Mouse (Mus musculus): ENCODE measurements around the gene Noc2l.

Gene Noc2l

DNA sequence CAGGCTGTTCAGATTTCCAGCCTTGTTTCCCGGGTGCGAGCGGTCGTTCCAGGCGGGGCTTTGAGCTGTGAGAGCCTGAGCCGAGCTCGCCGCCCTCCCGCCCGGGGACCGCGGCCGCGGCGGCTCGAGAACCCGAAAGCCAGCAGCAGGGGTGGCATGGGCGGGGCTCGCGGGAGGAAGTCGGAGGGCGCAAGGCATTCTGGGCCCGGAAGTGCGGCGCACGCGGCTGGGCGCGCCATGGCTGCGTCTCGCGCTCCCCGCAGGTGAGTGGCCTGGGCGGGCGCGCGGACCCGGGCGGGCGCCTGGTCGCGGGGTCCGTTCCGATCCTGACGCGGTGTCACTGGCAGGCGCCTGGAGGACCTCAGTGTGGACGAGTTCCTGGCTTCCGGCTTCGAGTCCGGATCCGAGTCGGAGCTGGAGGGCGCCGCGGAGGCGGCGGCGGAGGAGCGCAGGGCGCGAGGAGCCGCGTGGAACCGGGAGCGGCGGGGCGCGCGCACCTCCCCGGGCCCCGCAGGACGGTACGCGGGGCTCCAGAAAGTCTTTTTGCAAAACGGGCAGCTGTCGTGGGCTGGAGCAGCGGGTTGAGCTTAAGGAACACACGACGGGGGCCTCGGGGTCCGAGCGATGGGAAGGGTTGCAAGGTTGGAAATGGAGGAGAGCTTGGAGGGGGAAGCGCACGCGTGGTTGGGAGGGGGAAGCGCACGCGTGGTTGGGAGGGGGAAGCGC is at the start of gene Noc2l:
Gene Noc2l, plus strand, starts transcription at position 203 of the 726 bp plus-strand sequence.
- DNase-seq (ENCODE audit: low read depth, low spot score), result peak; percentile 89

DNA sequence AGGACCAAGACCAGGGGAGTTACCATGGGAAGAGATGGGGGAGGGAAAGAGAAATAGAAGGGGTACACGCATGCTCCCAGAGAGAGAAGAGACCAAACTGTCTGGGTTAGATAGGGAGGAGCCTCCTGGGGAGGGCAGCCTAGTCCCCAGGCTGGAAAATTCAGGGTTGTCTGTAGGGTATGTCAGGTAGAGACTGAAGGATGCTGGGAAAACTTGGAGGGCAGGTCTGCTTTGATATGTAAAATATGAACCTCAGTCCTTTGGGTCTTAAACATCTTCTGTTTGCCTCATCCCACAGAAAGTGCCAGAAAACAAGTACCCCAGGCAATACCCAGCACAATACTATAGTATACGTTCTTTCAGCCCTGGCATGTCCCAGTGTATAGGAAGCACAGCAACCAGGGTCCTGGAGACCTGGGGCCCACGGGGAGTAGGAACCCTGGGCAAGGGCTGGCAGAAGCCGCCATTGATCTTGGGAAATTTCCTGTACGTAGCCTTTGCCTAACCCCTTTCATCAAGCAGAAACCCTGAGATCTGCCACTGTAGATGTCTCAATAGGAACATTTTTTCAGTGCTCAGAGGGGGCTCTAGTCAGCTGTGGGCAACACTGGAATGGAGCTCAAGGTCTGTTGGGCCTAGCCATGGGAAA is 47.5 kb upstream of the Noc2l start:
- no peak for DNase-seq (ENCODE audit: low read depth, low spot score)

DNA sequence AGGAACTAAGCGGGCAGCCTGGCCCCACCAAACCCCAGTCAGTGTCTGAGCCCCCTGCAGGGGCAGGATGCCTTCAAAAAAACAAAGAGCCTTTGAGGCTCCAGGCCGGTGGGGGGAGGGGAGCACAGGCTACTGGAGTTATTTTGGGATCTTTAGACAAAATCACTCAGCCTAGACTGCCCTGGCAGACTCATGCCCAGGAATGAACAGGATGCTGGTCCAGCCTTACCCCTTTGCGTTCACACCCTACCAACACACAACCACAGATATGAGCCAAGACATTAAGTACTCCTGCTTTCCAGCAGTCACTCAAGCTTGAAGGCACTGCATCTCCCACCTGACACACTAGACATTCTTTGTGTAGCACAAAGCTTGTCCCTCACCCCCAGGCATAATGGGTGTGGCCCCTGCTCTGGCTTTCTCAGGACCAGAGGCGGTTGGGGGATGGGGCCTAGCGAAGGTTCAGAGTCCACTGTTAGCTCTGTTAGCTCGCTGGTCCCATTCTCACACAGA is 46.9 kb upstream of the Noc2l start:
- DNase-seq (ENCODE audit: low read depth, low spot score), result no peak

DNA sequence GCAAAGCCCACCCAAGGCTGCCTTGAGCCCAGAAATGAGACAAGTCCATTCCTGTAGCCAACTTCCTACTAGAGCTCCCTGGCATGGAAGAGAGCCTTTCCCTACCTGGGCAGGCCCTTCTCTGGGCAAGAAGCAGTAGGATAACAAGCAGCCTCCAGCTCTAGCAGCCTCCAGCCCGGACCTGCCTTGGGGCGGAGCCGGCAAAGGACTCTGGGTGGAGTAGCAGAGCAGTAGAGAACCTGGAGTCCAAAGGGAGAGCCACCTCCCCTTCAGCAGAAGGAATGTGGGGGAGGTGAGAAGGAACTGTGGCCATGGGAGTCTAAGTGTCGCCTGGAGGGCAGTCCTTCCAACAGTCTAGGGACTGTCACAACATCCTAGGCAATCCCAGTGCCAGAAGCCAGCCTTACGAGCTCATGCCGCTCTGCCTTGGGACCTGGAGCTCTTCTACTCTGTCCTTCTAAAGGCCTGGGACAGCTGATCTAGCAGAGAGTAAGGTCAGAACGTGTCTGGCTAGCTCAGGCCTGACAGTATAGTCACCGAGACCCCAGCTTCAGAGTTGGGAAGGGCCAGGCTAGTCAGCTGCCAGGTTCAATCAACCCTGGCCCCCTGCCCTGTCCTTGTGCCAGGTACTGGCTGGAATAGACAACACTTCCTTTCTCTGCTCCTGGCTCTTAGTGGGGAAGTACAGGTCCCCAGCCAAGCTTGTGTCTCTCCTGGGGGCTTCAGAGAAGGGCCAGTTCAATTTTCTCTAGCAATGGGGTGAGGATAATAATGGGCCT is 43.2 kb upstream of the Noc2l start:
- DNase-seq (ENCODE audit: low read depth, low spot score), result no peak

DNA sequence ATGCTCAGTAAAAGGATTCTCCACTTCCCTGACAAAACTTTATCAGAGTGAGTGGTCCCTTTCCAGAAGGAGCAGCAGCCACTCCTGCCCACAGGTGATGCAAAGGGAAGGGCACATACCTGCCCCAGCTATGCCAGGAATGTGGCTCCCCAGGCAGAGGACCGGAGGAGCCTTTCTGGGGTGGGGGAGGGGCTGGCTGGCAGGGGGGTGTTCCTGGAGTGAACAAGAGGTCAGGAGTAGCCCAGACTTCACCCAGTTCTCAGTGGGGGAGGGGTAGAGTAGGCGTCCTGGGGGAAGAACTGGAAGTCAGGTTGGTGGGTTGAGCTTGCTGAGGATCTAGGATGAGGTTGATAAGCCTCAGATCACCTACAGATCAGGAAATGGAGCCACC is 42.6 kb upstream of the Noc2l start:
- DNase-seq (ENCODE audit: low read depth, low spot score), result no peak

DNA sequence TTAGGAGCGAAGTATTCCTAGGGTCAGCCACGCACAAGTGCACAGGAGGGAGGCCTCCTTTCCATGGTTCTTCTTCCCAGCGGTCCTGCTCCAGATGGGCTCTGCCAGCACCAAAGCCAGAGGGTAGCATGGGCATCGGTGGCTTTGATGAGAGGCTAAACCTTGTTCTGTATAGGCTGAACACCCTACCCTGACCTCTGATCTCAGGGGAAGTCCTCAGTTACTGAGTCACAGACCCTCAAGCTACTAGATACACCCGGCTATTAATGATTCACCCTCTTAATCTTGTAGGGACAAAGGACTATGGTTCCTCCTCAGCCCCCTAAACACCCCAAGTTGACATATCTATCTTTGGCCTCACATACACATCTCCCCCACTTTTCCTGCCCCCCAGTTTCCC is 41.9 kb upstream of the Noc2l start:
- DNase-seq (ENCODE audit: low read depth, low spot score), result no peak

DNA sequence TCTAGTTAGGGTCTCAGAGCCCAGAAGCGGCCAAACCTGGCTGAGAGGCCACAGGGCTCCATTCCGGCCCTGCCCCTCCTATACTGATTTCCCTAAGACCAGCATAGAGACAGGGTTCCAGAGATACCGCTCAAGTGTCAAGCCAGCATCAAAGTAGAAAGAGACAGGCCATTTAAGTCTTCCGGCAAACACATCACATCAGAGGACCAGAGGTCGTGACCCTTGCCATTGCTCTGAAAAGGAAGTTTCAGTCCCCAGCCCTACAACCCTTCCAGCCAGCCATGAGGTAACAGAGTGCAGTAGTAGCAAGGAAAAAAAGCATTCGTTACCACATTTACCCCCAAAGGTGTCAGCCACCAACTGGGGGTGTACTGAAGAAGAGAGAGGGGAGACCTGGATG is 41.5 kb upstream of the Noc2l start:
- DNase-seq (ENCODE audit: low read depth, low spot score), result no peak

DNA sequence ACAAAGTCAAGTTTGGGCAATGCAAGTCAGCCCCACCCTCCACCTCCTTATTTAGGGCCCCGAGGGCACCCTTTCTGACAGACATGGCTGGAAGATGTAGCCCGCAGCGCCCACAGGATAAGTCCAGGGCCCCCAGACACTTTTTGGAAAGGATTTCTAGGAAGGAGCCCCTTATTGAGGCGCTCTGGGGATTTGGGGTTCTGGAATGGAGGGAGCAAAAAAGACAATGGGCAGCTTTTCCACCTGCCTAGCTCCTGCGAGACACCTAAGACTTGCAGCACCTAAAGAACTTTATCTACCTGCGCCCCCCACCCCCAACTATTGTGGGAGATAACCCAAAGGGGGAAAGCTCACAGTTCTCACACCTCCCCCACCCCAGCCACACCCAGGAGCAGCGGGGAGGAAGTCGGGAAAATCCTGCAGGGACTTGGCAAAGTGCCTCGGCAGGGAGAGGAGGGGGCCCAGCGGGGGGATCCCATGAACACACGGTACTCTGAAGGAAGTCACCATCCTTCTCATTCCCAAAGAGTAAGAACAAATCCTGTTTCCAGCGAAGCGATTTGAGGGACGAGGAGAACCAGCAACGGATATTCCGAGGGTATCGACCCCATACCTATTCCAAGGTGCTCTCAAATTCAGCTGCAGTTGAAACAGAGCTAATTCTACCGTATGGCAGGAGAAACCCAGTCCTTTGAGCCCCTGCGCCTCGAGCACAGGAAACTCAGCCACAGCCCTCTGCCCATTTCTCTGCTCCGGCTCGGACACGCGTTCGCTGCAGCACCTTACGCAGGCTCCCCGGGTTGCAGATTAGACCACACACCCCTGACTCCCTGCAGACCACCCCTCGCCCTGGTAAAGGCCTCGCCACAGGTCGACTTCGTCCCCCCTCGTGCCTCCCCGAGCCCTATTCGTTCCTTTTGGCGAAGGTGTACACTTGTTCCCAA is 39.6 kb upstream of the Noc2l start:
- DNase-seq (ENCODE audit: low read depth, low spot score), result no peak

DNA sequence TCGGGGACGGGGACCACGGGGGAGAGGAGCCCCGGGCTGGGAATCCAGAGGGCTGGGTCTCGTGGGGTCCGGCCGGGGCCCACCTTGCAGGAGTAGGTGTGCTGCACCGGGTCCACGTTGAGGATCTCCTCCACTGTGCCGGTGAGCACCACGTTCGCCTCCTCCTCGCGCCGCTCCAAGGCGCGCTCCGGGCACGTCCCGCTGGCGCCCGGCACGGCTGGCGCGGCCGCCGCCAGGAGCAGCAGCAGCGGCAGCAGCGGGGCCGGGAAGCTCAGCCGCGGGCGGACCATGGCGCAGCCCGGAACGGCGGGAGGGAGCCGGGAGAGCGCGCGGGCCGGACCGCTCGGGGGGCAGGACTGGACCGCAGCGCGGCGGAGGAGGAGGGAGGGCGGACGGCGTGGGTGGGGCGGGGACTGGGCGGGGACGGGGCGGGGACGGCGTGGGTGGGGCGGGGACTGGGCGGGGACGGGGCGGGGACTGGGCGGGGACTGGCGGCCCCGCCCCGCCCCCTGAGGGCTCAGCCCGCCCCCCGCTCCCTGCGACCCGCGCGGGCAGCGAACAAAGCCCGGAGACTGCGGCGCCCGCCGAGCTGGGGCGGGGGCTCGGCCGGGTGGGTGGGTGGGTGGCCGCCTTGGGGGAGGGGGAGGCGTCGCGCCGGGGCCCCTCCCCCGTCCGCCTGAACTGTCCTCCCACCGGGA is 38.5 kb upstream of the Noc2l start, which contains the start of gene Agrn:
Gene Agrn, minus strand, starts transcription at position 358 of the 698 bp plus-strand sequence.
- peak; percentile 40 for DNase-seq (ENCODE audit: low read depth, low spot score)

DNA sequence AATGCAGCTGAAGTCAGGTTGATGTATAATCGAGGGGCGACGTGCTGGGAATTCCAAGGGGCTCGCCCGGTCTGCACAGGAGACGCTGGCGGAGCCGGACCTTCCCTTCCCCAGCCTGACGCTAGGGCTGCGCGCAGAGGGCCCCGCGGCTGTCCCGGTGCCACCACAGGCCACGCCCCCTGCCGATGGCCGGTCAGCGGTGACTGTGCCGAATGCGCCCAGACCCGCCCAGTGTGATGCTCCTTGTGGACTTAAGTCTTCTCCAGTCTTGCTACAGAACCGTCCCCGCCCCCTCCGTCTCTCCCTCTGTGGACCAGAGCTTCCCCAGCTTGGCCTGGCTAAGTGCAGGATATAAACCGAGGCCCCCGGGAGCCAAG is 38.0 kb upstream of the Noc2l start:
- DNase-seq (ENCODE audit: low read depth, low spot score), result peak; percentile 84

DNA sequence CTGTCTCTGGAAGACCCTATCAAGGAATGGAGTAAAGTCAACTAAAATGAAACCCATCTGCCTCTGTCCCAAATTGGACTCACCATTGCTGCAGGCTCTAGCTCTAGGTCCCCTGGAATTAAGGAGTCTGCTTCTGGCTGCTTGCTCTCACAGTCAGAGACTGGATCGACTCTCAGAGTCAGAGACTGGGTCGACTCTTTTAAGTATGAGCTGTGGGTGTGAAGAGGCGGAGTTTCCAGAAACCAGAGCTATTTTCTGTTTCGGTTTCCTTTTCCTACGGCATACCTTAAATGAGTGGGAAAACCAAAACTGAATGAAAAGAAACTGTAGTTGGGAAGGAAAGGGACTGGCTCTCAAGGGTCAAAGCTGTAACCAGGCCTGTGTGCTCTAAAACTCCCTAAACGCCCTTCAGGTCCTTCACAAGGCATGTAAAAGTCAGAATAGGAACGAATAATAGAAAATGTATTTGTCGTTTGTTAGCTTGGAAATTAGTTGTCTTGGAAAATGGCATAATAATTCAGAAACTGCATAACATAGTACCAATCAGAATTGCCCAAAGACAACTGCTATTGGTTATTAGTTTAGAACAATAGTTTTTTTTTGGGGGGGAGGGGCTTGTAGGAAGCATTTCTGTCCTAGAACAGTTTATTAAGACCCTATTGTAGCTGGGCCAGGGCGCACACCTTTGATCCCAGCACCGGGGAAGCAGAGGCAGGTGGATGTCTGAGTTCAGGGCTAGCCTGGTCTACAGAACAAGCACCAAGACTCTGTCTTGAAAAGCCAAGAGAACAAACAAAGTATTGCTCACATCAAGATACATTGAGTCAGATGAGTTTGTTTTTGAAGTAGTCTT is 35.0 kb upstream of the Noc2l start, which contains the start of gene Isg15:
Gene Isg15, minus strand, starts transcription at position 196 of the 853 bp plus-strand sequence.
- DNase-seq (ENCODE audit: low read depth, low spot score), result no peak

DNA sequence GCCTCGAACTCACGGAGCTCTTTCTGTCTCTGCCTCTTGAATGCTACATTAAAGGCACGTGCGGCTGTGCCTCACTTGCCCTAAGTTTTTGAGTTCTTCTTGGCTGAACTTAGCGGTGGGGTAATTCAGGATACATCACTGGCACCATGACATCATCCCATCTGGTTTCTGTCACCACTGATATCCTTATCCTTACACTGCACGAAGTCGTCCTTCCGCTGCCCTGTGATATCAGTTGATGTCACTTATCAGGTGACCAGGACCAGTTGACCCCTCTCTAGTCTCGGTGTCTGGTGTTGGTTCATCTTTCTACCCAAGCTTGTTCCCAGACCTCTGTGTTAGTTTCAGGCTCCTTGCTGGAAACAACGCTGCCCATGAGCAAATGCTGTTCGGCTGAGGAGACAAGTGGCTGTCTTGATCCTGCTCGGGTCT is 33.3 kb upstream of the Noc2l start:
- no peak for DNase-seq (ENCODE audit: low read depth, low spot score)

DNA sequence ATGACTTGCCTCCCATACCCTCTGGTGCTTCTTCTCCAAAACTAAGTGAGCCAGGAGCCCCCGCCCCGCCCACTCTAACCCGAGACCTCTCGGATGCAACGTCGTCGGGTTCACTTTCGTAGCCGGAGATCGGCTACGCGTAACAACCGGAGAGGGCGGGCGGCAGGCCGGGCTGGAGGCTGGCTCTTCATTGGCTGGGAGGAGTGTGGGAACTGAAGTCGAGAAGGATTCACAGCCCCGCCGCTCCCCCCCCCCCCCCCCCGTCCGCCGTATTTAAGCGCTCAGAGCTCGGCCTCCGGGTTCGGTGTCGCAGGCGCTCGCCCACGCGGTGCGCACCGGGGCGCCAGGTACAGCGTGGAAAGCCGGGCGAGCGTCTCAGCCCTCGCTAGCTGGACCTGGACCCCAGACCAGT is 32.8 kb upstream of the Noc2l start, which contains the start of gene AW011738:
Gene AW011738, plus strand, starts transcription at position 304 of the 412 bp plus-strand sequence.
- peak; percentile 57 for DNase-seq (ENCODE audit: low read depth, low spot score)

DNA sequence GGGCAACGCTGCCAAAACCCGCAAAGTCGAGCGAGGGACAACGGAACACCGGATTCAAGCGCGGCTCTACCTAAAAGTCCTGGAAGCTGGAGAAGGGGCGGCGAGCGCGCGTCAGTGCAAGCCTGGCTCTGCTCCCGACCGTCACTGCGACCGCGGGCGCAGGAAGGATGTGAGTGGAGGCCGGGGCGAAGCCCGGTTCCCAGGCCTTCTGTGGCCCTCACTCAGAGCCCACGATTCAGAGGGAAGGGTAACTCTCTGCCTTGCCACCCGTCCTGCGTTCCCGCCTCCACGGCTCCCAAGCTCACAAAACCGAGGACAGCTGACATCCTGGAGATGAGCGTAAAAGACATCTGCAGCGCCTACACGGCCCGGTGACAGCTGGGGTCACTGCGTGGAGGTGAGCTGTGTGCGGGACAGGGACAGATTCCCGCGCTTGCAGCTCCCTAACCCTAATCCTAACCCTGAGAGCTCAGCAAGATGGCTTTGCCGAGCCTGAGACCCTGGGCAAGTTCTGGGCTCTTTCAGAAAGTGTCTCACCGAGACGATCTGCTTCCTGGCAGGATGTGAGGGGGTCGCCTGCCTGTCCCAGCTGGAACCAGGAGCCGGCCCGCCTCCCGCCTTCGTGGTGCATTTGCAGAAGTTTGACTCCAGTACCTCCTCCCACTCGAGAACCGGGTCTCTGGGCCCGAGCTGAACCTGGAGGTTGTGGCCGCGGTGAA is 32.2 kb upstream of the Noc2l start:
- DNase-seq (ENCODE audit: low read depth, low spot score), result no peak

DNA sequence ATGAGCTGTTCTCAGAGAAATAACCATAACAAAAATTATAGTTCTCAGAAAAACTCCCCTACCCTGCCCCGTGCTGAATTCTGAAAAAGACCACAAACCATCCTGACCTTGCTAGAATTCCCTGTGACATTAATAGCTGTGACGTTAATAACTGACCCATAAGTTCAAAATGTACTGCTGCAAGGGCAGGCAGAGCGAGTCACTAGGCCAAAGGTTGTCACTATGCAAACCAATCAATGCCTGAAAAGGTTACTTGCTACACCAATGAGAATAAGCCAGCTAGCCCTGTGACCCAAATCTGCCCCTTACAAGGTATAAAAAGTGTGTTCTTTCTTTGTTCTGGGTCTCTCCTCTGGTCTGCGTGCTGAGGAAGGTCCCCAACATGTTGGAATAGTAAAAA is 26.9 kb upstream of the Noc2l start:
- DNase-seq (ENCODE audit: low read depth, low spot score), result no peak

DNA sequence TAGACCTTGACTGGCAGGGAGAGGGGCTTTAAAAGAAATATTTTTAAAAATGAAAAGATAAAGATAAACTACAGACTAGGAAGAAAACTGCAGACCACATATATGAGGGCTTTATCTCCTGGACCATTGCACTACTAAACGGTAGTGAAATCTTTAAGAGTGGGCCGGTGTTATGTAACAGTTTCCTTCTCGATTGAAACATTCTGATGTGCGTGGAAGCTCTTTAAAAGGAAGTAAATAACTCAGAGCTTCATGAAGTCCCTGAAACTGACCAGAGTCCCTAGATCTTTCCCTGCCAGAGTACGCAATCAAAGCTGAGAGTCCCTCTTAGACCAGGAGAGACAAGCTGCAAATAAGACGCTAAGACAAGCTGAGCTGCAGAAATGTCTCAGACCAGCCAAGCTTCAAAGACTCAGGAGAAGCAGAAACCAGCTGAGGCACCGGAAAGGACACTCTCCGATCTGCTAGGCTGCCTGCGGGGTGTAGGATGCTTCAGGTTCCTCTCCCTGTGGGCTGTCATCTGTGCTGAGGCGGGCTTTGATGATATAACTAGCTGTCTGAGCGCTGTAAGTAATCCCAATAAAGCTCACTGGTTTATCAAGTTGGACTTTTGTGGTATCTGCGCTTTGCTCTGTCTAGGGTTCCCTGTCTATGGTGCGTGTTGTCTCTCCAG is 25.7 kb upstream of the Noc2l start:
- no peak for DNase-seq (ENCODE audit: low read depth, low spot score)

DNA sequence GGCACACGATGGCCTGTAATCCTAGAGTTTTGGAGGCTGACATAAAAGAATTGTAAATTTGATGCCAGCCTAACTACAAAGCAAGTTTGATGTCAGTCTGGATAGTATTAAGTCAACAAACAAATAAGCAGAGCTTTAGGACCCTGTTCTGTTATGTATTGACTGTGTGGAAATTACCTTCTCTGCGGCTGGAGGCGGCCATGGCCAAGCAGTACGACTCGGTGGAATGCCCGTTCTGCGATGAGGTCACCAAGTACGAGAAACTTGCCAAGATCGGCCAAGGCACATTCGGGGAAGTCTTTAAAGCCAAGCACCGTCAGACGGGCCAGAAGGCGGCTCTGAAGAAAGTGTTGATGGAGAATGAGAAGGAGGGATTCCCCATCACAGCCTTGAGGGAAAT is 22.7 kb upstream of the Noc2l start:
- no peak for DNase-seq (ENCODE audit: low read depth, low spot score)

DNA sequence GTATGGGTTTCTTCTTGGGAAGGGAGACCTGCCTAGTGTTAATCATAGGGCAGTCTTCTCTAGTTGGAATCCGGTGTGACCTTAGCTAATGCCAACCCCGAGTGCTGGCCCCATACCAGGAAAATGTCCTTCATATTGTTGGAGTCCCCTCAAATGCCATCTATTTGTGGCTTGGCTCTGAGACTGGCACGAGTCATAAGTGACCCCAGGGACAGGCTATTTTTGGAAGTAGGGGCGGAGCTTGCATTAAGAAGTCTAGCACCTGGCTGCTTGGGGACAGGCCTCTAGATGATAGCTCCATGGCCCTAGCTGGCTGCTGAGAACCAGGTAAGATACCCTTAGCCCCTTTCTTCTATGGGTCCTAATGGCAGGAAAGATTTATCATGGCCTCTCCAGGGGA is 20.2 kb upstream of the Noc2l start, which contains the start of gene Perm1:
Gene Perm1, plus strand, starts transcription at position 220 of the 400 bp plus-strand sequence.
- no peak for DNase-seq (ENCODE audit: low read depth, low spot score)

All from embryo, embryonic 11.5 days (tissue).